Mouse (Mus musculus) thymus, adult 2 months (tissue): ENCODE results near the gene Nfia. TPM values are rescaled to one million over a fixed set of nuclear protein-coding genes. Genes with fewer than 3 reads are reported as not detected.

Experiments
- DNase-seq: peaks from one replicate; pipeline ENCODE4 v3.0.0; 2021
- H3K27ac ChIP-seq: fragments of 200-500 bp; 2 replicates; pipeline ENCODE4 v1.5.1; 2012; ENCODE audit warnings: low read length, control low read depth; ENCODE audit not compliant: control insufficient read depth, insufficient read depth
- H3K27me3 ChIP-seq: fragments of 200-500 bp; 2 replicates; pipeline ENCODE4 v1.6.1; 2012; ENCODE audit warnings: mild to moderate bottlenecking, low read length, moderate library complexity, mixed read lengths; ENCODE audit not compliant: control insufficient read depth, insufficient read depth
- H3K36me3 ChIP-seq: fragments of 200-500 bp; 2 replicates; pipeline ENCODE4 v1.6.1; 2012; ENCODE audit warnings: mild to moderate bottlenecking, low read length, moderate library complexity; ENCODE audit not compliant: control insufficient read depth, insufficient read depth
- H3K4me1 ChIP-seq: fragments of 200-500 bp; replicated peaks from 2 replicates; pipeline ENCODE4 v1.6.1; 2012; ENCODE audit warnings: low read length; ENCODE audit not compliant: control insufficient read depth, insufficient read depth
- H3K4me3 ChIP-seq: fragments of 200-500 bp; 2 replicates; pipeline ENCODE4 v1.5.1; 2012; ENCODE audit warnings: mild to moderate bottlenecking, low read length, control low read depth, moderate library complexity; ENCODE audit not compliant: control insufficient read depth, insufficient read depth
- CTCF ChIP-seq: fragments of 200-500 bp; IDR thresholded peaks from 2 replicates; pipeline ENCODE4 v1.5.1; 2012; ENCODE audit warnings: mild to moderate bottlenecking, control low read depth, low read length, moderate library complexity, borderline replicate concordance; ENCODE audit not compliant: control insufficient read depth, poor library complexity, insufficient read depth; ENCODE audit errors: extremely low read depth
- POLR2A ChIP-seq: fragments of 200-500 bp; IDR thresholded peaks from 2 replicates; pipeline ENCODE4 v1.6.1; 2012; ENCODE audit warnings: mild to moderate bottlenecking, low read length, control low read depth, moderate library complexity; ENCODE audit not compliant: control insufficient read depth, poor library complexity, insufficient read depth; ENCODE audit errors: extremely low read depth
- WGBS: fragments of 180-500 bp; shearing (Covaris S2); methylation state at CpG from one replicate; pipeline ENCODE4 v1.1.7; 2018; 5-methylcytosine and 5-hydroxymethylcytosine counted together
- polyA plus RNA-seq: library from polyadenylated mRNA; depleted of rRNA; stranded (reverse); fragments of >200 nt; gene quantifications from 2 replicates; pipeline ENCODE4 v1.2.3, GENCODE M21; 2012

Gene Nfia
- polyA plus RNA-seq, 1 experiment, result 26.4 TPM

DNA sequence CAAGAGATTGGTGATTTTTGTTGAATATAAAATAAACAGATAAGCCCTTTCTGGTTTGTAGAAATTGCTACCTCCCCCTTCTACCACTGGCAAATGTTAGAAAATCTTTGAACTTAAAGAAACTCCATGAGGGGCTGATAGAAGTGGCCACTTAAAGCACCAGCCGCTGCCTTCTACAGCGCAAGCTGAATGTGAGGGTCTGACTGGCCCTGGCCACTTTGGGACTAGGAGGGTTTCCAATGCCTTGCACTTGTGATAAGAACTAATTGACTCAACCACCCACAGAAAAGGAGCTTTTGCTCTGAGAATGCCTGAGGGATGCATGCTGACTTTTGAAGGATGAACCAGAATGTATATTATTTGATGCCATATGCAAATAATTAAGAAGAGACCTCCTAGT, 171.8 kb downstream of the Nfia start:
- no peak for DNase-seq
- Histone ChIP-seq H3K27ac (no peak overlapping the region), H3K4me3 (no peak overlapping the region), H3K27me3 (no peaks in the 10 kb centered on the region), H3K4me1 (no peaks in the 10 kb centered on the region), H3K36me3 (no peaks in the 10 kb centered on the region)
- no peak for TF ChIP-seq CTCF
- no peak for TF ChIP-seq POLR2A
- 96% methylated on average over 2 of the region's 2 CpGs for WGBS

DNA sequence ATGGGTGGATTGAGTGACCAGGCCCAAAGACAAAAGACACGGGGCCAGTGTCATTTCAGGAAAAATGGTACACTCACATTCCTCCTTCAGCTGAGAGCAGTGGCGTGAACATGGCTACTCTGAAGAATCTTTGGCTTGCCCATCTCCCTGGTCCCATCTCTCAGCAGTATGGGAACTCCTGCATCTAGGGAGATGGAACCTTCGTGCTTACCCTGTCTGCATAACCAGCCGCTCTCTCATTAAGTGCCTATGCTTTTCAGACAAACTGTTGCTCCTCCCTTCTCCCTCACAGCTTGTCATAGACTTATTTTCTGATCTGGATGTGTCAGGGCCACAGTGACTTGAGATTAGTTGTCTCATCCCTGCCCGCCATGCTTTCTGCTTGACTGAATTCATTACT, 174.9 kb downstream of the Nfia start:
- no peaks in the 10 kb centered on the region for H3K27me3 ChIP-seq
- no peak overlapping the region for H3K27ac ChIP-seq
- H3K4me3 ChIP-seq, result no peak overlapping the region
- H3K4me1 ChIP-seq, result no peaks in the 10 kb centered on the region
- no peak for DNase-seq
- WGBS, result 96% methylated on average over 5 of the region's 5 CpGs
- TF ChIP-seq POLR2A (no peak), CTCF (no peak)
- no peaks in the 10 kb centered on the region for H3K36me3 ChIP-seq

DNA sequence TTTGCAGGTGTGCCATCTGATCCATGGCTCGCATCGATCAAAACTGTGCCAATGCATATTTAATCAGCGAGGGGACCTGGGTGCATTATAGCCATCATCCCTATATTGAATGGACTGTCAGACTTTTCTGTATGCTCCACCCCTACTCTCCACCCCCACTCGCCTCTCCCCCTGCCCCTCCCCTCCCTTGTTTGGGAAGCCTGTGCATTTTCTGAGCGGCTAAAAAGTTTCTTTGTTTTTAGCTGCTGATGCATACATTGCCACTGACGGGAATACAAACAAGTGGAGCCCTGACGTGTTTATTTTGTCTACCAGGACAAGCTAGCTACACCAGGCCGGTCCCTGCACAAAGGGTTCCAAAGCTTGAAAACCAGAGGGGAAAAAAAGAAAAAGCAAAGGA, 175.7 kb downstream of the Nfia start:
- DNase-seq, result no peak
- Histone ChIP-seq H3K4me1 (no peaks in the 10 kb centered on the region), H3K4me3 (no peak overlapping the region), H3K27me3 (no peaks in the 10 kb centered on the region), H3K27ac (no peak overlapping the region), H3K36me3 (no peaks in the 10 kb centered on the region)
- WGBS, result 94% methylated on average over 8 of the region's 8 CpGs
- TF ChIP-seq CTCF (no peak), POLR2A (no peak)

DNA sequence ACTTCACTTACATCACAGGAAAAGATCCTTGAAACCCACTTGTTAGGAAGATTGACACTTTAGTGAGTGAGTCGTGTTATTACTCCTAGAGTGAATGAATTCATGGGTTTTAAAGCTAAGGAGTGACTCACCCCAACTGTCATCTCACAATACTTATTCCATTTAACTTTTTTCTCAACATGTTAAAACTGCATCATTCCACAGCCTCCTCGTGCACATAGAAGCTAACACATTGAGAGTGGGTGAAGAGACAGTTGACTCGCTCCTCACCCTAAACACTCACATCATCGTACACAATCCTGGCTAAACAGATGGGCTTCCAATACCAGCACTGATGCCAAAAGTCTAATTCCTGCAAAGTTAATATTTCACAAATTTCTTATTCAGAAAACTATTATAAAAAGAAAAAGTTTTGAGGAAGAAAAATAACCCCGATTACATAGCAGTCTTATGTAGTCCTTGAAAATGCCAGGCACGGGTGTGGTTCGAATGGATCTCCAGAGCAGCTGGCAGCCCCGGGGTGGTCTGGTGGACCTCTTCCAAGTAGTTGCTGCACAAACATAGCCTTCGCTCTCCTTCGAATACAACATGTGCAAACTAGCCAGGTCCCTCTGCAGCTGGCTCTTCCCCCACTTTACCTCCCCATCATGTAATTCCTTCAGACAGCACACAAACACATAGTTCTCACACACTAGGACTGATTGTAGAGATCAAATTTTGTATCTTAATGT, 178.0 kb downstream of the Nfia start:
- Histone ChIP-seq H3K27me3 (no peaks in the 10 kb centered on the region), H3K36me3 (no peaks in the 10 kb centered on the region), H3K4me3 (no peak overlapping the region), H3K27ac (no peak overlapping the region), H3K4me1 (no peaks in the 10 kb centered on the region)
- no peak for DNase-seq
- TF ChIP-seq CTCF, result no peak
- no peak for TF ChIP-seq POLR2A
- 93% methylated on average over 10 of the region's 10 CpGs for WGBS

DNA sequence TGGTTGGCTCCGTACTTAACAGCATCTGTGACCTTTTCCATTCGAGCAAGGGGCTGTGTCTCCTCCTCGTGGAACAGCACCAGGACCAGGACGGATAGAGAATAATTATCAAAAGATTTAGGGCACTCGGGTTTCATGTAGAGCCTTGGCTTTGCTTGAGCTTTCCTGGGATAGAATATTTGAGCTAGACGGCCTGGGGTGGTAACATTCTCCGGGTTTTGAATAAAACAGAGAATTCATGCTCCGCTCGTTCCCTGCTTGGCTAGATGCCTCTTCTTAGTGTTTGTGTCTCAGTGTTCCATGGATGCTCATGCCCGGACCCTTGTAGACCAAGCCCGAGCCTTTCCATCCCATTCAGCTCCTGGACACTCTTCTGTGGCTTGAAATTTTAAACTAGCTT, 181.4 kb downstream of the Nfia start:
- no peak for TF ChIP-seq CTCF
- no peaks in the 10 kb centered on the region for H3K36me3 ChIP-seq
- DNase-seq, result no peak
- H3K4me3 ChIP-seq, result no peak overlapping the region
- H3K27ac ChIP-seq, result no peak overlapping the region
- WGBS, result 91% methylated on average over 11 of the region's 11 CpGs
- H3K4me1 ChIP-seq, result no peaks in the 10 kb centered on the region
- H3K27me3 ChIP-seq, result no peaks in the 10 kb centered on the region

DNA sequence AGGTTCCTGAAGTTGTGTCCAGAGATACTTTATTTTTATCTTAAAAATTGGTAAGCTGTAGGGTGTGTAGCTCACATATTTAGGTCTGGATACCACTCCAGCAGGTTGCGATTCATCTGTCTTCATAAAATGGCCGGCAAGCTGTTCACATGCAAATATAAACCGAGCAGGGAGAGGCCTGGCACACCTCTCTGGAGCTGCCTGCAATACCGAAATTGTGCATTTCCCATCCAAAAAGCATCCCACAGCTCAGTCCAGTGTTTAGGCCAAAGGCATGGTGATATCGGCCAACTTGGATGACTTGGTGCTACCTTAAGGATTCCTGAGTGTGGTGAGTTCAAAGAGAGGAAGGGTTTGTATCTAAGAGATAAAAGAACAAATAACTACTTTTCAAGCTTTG, 185.6 kb downstream of the Nfia start:
- no peak for DNase-seq
- H3K27me3 ChIP-seq, result no peaks in the 10 kb centered on the region
- WGBS, result 97% methylated on average over 5 of the region's 5 CpGs
- TF ChIP-seq POLR2A (no peak), CTCF (no peak)
- H3K36me3 ChIP-seq, result no peaks in the 10 kb centered on the region
- no peaks in the 10 kb centered on the region for H3K4me1 ChIP-seq
- no peak overlapping the region for H3K4me3 ChIP-seq
- H3K27ac ChIP-seq, result no peak overlapping the region

DNA sequence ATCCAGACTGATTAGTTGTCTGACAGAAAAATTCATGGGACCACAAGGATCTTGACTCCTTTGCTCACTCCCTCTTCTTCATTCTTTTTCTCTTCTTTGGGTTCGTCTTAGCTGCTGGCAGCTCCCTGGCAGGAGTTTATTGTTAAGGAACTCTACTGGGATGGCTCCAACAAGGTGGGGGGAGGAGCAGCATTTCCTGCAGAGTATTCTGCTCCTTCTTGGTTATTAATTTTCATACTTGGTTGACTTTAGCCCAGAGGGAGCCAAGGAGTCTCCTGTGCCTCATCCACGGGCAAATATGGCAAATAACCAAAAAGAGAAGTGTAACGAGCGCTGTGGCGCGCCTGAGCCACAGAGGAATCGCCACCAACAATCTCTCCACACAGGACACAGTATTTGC, 190.3 kb downstream of the Nfia start:
- TF ChIP-seq POLR2A (no peak), CTCF (no peak)
- H3K27me3 ChIP-seq, result no peaks in the 10 kb centered on the region
- no peak overlapping the region for H3K4me3 ChIP-seq
- 91% methylated on average over 7 of the region's 7 CpGs for WGBS
- H3K27ac ChIP-seq, result no peak overlapping the region
- H3K36me3 ChIP-seq, result no peaks in the 10 kb centered on the region
- no peaks in the 10 kb centered on the region for H3K4me1 ChIP-seq
- no peak for DNase-seq

DNA sequence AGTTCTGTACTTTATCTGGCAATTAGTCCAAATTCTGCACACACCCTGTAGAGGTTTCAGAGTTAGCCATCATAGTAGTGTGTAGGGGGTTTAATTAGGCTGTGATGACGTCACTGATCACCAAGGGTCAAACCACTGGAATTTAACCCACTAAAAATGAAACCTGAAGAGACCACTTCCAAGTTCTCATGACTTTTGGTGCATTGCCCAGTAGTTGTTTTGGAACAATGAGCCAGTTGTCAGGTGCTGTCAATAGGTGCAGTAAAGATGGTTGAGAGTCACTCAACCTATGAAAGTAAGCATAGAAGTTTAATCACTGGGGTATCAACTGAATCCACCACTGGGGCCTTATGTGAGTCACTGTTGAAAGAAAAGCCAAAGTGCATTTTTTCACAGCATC, 191.4 kb downstream of the Nfia start:
- H3K36me3 ChIP-seq, result no peaks in the 10 kb centered on the region
- H3K27ac ChIP-seq, result no peak overlapping the region
- TF ChIP-seq POLR2A (no peak), CTCF (no peak)
- H3K4me1 ChIP-seq, result no peaks in the 10 kb centered on the region
- no peak overlapping the region for H3K4me3 ChIP-seq
- no peaks in the 10 kb centered on the region for H3K27me3 ChIP-seq
- WGBS, result 79% methylated on average over 1 of the region's 1 CpGs
- no peak for DNase-seq
